In the genomic region with DNA sequence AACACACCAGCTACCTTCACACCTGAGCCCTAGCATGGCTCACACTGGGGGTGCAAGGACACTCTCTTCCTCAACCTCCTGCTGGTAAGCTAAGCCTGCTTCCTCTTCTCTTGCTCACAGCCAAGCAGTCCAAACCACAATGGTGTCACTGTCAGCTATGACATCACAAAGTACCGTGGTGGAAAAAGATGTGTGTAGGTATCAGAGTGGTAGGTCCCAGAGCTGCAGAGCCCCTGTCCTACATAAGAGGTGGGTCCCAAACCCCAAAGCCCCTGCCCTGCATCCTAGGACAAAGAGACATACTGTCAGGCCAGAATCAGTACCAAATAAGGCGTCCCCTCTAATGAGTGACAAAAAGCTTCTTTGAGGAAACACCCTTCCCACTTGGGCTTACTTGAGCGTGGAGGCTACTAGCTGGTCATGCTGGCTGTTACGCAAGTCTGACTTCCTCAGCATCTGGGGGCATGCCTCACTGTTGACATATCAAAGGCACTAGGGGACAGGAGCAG, we compare ENCODE assay signal across 11 mouse cellular contexts. TPM values are rescaled to one million over a fixed set of nuclear protein-coding genes. Genes with fewer than 3 reads are reported as not detected.
DNase-seq lines count a peak whose midpoint lies in the region; ATAC-seq lines count a peak whose summit lies in the region.
"Had no signal": no experiment of that assay in that cellular context is flagged by ENCODE, and none has a peak within 500 bp of the region (broad histone marks: within the 10 kb centered on the region; RNA-seq: fewer than 3 reads in every experiment).

No protein-coding gene starts in this region.

- no peak overlapping the region for H3K27ac ChIP-seq in hindbrain, embryonic 11.5 days (ENCODE audit: low read depth, low read length)
- H3K27ac ChIP-seq in midbrain, embryonic 13.5 days, result no peak overlapping the region
- H3K27ac ChIP-seq in forebrain, embryonic 12.5 days, result no peak overlapping the region
- H3K27ac ChIP-seq in hindbrain, embryonic 16.5 days (ENCODE audit: low read depth, low read length), result no peak overlapping the region

- no peaks in the 10 kb centered on the region for H3K9me3 ChIP-seq in hindbrain, embryonic 11.5 days (ENCODE audit: control insufficient read depth, low read length)
- no peaks in the 10 kb centered on the region for H3K9me3 ChIP-seq in midbrain, embryonic 13.5 days
- H3K9me3 ChIP-seq in forebrain, embryonic 12.5 days, result no peaks in the 10 kb centered on the region
- H3K9me3 ChIP-seq in hindbrain, embryonic 16.5 days (ENCODE audit: control insufficient read depth, low read length), result no peaks in the 10 kb centered on the region

- H3K9ac ChIP-seq in hindbrain, embryonic 11.5 days (ENCODE audit: low read depth, low read length), result no peak overlapping the region
- H3K9ac ChIP-seq in midbrain, embryonic 13.5 days (replicated peaks), result no peak overlapping the region
- H3K9ac ChIP-seq in forebrain, embryonic 12.5 days, result no peak overlapping the region
- no peak overlapping the region for H3K9ac ChIP-seq in hindbrain, embryonic 16.5 days (ENCODE audit: low read depth, low read length)

- DNase-seq in B cell, adult 2 months, result peak; percentile 88
- peak; percentile 22 to 52 for DNase-seq in kidney, postnatal 36 days
- peak; percentile 85 to 86 for DNase-seq in monocyte, adult 2 months (ENCODE audit: low read depth in 1 of 2, low spot score in 2 of 2)
- DNase-seq in hindbrain, embryonic 11.5 days (ENCODE audit: low spot score), result no peak
- DNase-seq: adrenal gland, postnatal 25 days; left cerebral cortex, postnatal 4 days; right cerebral cortex, postnatal 4 days had no signal

- no peaks in the 10 kb centered on the region for H3K4me1 ChIP-seq in hindbrain, embryonic 11.5 days (replicated peaks; ENCODE audit: control insufficient read depth, insufficient read depth, low read length)
- no peaks in the 10 kb centered on the region for H3K4me1 ChIP-seq in midbrain, embryonic 13.5 days (replicated peaks)
- no peaks in the 10 kb centered on the region for H3K4me1 ChIP-seq in forebrain, embryonic 12.5 days
- no peaks in the 10 kb centered on the region for H3K4me1 ChIP-seq in hindbrain, embryonic 16.5 days (ENCODE audit: control insufficient read depth, insufficient read depth, low read depth, low read length)

- no peaks in the 10 kb centered on the region for H3K36me3 ChIP-seq in hindbrain, embryonic 11.5 days (ENCODE audit: control insufficient read depth, insufficient read depth, low read length)
- H3K36me3 ChIP-seq in midbrain, embryonic 13.5 days, result no peaks in the 10 kb centered on the region
- no peaks in the 10 kb centered on the region for H3K36me3 ChIP-seq in forebrain, embryonic 12.5 days (replicated peaks)
- H3K36me3 ChIP-seq in hindbrain, embryonic 16.5 days (ENCODE audit: control insufficient read depth, insufficient read depth, low read length), result no peaks in the 10 kb centered on the region

- H3K4me3 ChIP-seq in hindbrain, embryonic 11.5 days (ENCODE audit: low read depth, low read length), result no peak overlapping the region
- H3K4me3 ChIP-seq in midbrain, embryonic 13.5 days (replicated peaks), result no peak overlapping the region
- no peak overlapping the region for H3K4me3 ChIP-seq in forebrain, embryonic 12.5 days (replicated peaks)
- no peak overlapping the region for H3K4me3 ChIP-seq in hindbrain, embryonic 16.5 days (ENCODE audit: low read length)

- WGBS in hindbrain, embryonic 11.5 days, result 72% methylated on average over 4 of the region's 4 CpGs
- WGBS in midbrain, embryonic 13.5 days, result 79% methylated on average over 4 of the region's 4 CpGs
- WGBS in forebrain, embryonic 12.5 days, result 82% methylated on average over 4 of the region's 4 CpGs
- 73% methylated on average over 4 of the region's 4 CpGs for WGBS in hindbrain, embryonic 16.5 days

- H3K27me3 ChIP-seq in hindbrain, embryonic 11.5 days (ENCODE audit: control insufficient read depth, insufficient read depth, low read length), result no peaks in the 10 kb centered on the region; the same call in 1 of the 2 replicates
- H3K27me3 ChIP-seq in midbrain, embryonic 13.5 days, result peaks cover 13% of the 10 kb centered on the region
- peaks cover 13% of the 10 kb centered on the region for H3K27me3 ChIP-seq in forebrain, embryonic 12.5 days
- H3K27me3 ChIP-seq in hindbrain, embryonic 16.5 days (replicated peaks; ENCODE audit: control insufficient read depth, insufficient read depth, low read length), result peaks cover 8% of the 10 kb centered on the region

- H3K4me2 ChIP-seq in hindbrain, embryonic 11.5 days (replicated peaks; ENCODE audit: low read depth, low read length), result no peak overlapping the region
- H3K4me2 ChIP-seq in midbrain, embryonic 13.5 days (replicated peaks), result no peak overlapping the region
- no peak overlapping the region for H3K4me2 ChIP-seq in forebrain, embryonic 12.5 days
- H3K4me2 ChIP-seq in hindbrain, embryonic 16.5 days (ENCODE audit: low read length), result no peak overlapping the region

- peak; percentile 53 for ATAC-seq in activated CD4-positive, CD25-positive, alpha-beta regulatory T cell, adult 4 months
- no peak for ATAC-seq in hindbrain, embryonic 11.5 days (ENCODE audit: low FRiP score)
- no peak for ATAC-seq in midbrain, embryonic 13.5 days
- no peak for ATAC-seq in forebrain, embryonic 12.5 days (ENCODE audit: low FRiP score)
- no peak for ATAC-seq in hindbrain, embryonic 16.5 days

RNA-seq across cellular contexts. Expression of gene Tnfrsf1b, which starts 5.9 kb away (rescaled TPM):
- 100 to 1,000 TPM in 1 of 2 experiments, 10 to 100 TPM in 1; 87.9 to 139 TPM for polyA plus RNA-seq in activated CD4-positive, CD25-positive, alpha-beta regulatory T cell, adult 4 months (2017; shearing (Covaris generic))
- polyA plus RNA-seq in hindbrain, embryonic 11.5 days (2014; fragmentation: Nextera tagmentation; extraction: Ambion mirVana), result 1.6 and 1.8 TPM in 2 replicates
- polyA plus RNA-seq in midbrain, embryonic 13.5 days (2015; fragmentation: Nextera tagmentation; extraction: Ambion mirVana), result 1.8 and 2.0 TPM in 2 replicates
- polyA plus RNA-seq in forebrain, embryonic 12.5 days (2016; fragmentation: Nextera tagmentation; extraction: Ambion mirVana), result 1.3 and 1.6 TPM in 2 replicates
- polyA plus RNA-seq in hindbrain, embryonic 16.5 days (2015; fragmentation: Nextera tagmentation; extraction: Ambion mirVana), result 3.9 and 4.3 TPM in 2 replicates

RNA-seq across cellular contexts. Expression of gene Vps13d, which starts 46.0 kb away (rescaled TPM):
- 10 to 100 TPM in 1 of 2 experiments, 1 to 10 TPM in 1; 9.2 to 17.9 TPM for polyA plus RNA-seq in activated CD4-positive, CD25-positive, alpha-beta regulatory T cell, adult 4 months (2017; shearing (Covaris generic))
- polyA plus RNA-seq in hindbrain, embryonic 11.5 days (2014; fragmentation: Nextera tagmentation; extraction: Ambion mirVana), result 10.6 and 15.2 TPM in 2 replicates
- 8.1 and 9.4 TPM in 2 replicates for polyA plus RNA-seq in midbrain, embryonic 13.5 days (2015; fragmentation: Nextera tagmentation; extraction: Ambion mirVana)
- polyA plus RNA-seq in forebrain, embryonic 12.5 days (2016; fragmentation: Nextera tagmentation; extraction: Ambion mirVana), result 5.7 and 7.0 TPM in 2 replicates
- polyA plus RNA-seq in hindbrain, embryonic 16.5 days (2015; fragmentation: Nextera tagmentation; extraction: Ambion mirVana), result 11.4 and 11.9 TPM in 2 replicates

Comparison
In these comparisons a context has a peak if more than half of its experiments do, and no peak if none do; other contexts are left out.
1. RNA of gene Tnfrsf1b, which starts 5.9 kb away (polyA plus RNA-seq): 87.9 to 139 TPM in activated CD4-positive, CD25-positive, alpha-beta regulatory T cell, adult 4 months; 3.9 to 4.3 TPM in hindbrain, embryonic 16.5 days, 1.8 to 2.0 TPM in midbrain, embryonic 13.5 days, 1.6 to 1.8 TPM in hindbrain, embryonic 11.5 days and 1.3 to 1.6 TPM in forebrain, embryonic 12.5 days; every median in the first group is over 10 times any median in the second.